Mouse (Mus musculus): ENCODE data around the gene Rsg1. TPM values are rescaled to one million over a fixed set of nuclear protein-coding genes. Genes with fewer than 3 reads are reported as not detected.

The Rsg1 gene
- 1 to 10 TPM; 2.7 to 4.0 TPM for total RNA-seq (2021)

DNA sequence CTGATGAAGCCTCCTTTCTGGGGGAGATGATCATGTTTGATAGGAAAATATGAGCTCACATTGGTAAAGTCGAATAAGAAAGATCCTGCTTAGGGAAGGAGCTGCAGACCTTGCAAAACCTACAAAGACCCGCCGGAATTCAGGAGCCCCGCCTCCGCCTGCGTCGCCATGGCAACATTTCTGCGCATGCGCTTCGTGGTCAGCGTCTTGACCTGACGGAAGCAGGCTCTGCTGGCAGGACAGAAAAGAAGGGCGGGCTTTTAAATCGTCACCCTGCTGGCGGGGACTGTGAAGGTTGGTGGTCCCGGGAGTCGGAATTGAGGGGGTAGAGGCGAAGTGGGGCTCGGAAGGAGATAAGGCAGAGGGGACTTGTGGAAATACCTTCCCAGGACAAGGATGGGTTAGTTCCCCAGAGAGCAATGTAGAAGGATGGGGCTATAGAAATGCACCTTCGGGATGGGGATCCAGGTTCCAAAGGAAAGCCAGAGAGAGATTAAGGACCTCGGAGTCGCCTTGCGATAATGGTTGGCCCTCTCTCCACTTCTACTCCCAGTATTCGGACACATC lies at the start of gene Rsg1:
TSS of gene Rsg1 (plus strand) at position 187 of the 567 bp plus-strand sequence.
- peak; percentile 86 to 95 for DNase-seq (ENCODE audit: extremely low spot score in 1 of 2, low spot score in 1 of 2)

DNA sequence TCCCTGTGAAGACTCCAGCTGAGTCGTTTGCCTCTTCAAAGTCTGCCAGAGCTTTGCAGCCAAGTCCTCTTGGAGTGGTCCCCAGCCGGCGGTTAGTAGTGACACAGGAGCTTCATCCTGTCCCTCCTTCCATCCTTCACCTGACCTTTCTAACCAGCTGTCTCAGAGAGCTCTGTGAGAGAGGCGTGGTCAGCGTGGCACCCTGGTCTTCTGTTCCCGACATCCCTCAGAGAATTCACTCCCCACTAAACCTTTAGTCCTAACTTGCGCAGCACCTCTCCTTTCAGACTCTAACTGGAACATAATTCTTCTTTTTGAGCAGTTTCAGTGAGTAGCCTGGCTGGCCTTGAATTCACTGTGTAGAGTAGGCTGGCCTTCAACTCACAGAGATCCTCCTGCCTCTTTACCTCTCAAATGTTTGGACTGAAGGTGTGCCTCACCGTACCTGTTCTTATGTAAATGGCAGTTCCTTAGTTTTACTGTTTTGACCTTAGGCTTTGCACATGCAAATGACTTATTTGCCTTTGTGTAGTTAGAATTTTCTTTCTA lies 47.9 kb upstream of the Rsg1 start:
- no peak for DNase-seq (ENCODE audit: extremely low spot score in 1 of 2, low spot score in 1 of 2)

DNA sequence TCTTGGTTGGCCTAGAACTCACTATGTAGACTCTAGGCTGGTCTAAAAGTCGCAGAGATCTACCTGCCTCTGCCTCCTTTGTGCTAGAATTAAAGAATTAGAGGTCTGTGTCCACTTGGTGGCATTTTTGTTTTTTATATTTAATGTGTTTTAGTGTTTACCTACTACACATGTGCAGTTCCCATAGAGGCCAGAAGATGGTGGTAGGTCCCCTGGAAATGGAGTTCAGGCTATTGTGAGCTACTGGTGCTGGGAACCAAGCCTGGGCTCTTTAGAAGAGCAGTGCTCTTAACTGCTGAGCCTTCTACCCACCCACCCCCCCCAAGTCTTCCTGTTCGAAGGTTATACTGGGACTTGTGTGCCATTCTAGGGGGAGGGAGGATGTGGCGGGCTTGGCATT lies 46.6 kb upstream of the Rsg1 start:
- no peak for DNase-seq (ENCODE audit: extremely low spot score in 1 of 2, low spot score in 1 of 2)

DNA sequence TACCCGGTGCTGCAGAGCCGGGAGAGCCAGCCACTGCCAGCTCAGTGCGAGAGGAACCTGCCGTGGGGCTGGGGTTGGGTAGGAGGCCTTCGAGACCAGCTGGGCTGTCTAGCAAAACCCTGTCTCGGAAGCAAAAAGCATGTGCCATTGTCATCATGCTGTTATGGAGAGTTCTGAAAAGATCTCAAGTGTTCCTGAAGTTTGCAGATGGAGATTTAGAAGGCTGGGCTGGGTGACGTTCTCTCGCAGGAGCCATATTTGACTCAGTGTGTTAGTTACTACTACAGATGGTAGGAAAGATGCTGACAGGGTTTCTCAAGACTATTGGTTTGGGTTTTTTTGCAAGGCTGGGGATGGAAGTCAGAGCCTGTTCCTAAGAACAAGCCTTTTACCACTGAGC lies 41.6 kb upstream of the Rsg1 start:
- DNase-seq (ENCODE audit: extremely low spot score in 1 of 2, low spot score in 1 of 2), result no peak

DNA sequence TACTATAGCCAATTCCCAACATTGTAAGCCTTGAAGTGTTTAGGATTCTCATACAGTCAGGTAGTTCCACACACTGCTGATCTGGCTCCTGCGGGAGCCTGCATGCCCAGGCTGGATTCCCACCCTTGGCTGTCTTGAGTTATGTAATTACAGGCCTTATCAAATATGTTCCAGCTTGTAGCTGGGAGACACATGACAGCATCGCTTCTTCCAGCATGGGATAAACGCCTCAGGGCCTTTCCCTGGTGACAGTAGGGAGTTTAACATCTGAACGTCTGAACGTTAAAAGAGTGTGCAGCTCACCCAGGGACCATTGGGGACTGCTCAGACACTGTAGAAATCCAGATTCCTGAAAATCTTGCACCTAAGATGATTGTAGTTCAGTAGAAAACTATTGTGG lies 38.0 kb upstream of the Rsg1 start:
- DNase-seq (ENCODE audit: extremely low spot score in 1 of 2, low spot score in 1 of 2), result no peak

DNA sequence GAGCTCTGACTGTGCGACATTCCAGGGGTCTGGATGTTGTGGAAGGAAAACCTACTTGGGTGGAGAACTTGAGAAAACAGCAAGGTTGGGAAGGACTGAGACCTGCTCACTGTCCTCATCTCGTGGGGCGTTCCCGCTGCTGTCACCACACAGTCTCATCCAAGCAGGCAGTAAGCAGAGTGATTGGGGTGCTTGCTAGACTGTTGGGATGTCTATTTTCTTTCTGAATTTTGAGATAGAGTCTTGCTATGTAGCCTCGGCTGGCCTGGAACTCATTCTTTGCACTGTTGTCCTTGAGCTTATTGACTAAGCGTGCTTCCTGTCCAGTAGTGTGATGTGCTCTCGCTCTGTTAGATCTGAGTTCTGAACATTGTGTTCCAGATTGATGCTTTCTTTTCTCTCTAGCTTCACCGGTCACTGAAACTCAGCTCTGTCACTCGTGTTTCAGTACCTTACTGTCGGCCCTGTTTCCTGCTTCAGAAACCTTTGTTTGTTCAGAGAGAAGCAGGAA lies 37.4 kb upstream of the Rsg1 start:
- DNase-seq (ENCODE audit: extremely low spot score in 1 of 2, low spot score in 1 of 2), result no peak

DNA sequence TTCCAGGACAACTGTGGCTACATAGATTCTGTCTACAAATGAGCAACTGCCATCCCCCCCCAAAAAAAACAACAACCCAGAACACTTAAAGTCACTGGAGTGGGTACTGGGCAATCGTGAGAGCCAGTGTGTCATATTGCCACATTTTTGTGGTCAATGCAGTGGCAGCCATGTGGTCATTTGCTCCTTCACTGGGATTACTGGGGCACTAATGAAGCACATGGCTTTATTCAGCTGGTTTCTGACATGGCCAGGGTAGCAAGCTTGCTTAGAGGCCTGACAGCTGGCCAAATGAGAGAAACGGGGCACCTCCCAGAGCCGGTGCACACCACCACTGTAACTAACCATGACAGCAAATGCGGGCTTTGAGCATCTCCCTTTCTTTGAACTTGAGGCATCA lies 35.3 kb upstream of the Rsg1 start:
- DNase-seq (ENCODE audit: extremely low spot score in 1 of 2, low spot score in 1 of 2), result no peak

DNA sequence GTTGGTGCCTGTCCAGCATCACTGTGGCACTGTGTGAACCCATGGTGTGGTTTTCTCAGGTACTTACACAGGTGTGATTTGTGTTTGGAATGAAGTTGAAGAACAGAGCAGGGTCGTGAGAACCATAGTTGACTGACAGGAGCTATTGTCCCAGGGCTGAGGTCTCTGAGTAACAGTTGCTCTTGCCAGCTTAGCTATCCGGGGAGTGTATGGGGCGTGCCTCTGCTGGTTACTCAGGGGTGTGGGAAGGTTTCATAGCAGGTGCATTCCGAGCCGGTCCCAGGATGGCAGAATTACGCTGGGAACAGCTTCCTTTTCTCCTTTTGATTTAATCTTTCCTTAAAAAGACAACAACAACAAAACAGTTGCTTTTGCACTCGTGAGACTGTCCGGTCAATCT lies 32.9 kb upstream of the Rsg1 start:
- DNase-seq (ENCODE audit: extremely low spot score in 1 of 2, low spot score in 1 of 2), result no peak

DNA sequence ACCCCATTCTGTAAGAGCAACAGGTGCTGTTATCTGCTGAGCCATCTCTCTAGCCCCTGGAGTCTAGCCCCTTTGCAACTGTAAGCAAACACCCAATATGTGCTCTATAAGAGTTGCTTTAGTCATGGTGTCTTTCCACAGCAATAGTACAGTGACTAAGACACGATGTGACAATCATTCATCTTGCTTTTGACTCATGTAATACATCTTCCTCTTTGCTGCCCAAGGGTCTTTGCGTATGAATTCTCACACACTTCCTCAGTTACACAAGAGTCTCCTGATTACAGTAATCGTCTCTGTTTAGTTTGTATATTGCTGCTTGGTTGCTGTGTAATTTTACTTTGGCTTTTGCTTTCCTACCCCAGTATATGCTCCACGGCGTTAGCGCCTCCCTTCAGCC lies 31.8 kb upstream of the Rsg1 start:
- DNase-seq (ENCODE audit: extremely low spot score in 1 of 2, low spot score in 1 of 2), result no peak

DNA sequence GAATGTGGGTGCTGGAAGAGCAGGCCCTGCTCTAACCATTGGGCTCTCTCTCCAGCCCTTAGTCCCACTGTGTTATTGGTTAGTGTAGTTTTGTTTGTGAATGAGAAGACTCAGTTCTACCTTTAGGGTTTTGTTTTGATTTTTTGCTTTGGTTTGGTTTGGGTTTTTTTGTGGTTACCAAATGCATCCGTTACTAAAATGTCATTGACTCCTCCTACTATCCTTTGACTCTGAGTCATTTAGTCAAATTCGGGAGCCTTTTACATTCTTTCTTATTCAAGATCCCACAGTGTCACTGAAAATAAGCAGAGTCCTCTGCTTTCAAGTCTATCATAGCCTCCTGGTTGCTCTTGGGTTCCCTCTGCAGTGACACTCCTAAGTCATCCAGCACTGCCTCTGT lies 29.8 kb upstream of the Rsg1 start:
- DNase-seq (ENCODE audit: extremely low spot score in 1 of 2, low spot score in 1 of 2), result no peak

DNA sequence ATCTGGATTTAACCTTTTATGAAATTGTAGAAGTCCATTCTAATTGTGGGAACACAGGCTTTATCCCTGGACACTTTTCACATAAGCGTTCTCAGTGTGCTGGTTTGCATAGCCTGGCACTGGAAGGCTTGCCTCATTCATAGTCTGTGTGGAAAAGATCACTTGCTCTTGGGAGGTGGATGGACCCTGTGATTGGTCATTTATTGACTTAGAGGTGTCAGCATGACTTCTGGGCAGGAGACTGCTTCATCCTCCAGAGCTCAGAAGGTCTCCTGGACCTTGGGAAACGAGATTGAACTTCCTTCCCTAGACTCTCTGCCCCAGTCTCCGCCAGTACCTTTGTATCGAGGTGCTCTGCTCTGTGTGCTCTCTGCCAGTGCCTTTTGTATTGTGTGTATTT lies 29.3 kb upstream of the Rsg1 start:
- no peak for DNase-seq (ENCODE audit: extremely low spot score in 1 of 2, low spot score in 1 of 2)

DNA sequence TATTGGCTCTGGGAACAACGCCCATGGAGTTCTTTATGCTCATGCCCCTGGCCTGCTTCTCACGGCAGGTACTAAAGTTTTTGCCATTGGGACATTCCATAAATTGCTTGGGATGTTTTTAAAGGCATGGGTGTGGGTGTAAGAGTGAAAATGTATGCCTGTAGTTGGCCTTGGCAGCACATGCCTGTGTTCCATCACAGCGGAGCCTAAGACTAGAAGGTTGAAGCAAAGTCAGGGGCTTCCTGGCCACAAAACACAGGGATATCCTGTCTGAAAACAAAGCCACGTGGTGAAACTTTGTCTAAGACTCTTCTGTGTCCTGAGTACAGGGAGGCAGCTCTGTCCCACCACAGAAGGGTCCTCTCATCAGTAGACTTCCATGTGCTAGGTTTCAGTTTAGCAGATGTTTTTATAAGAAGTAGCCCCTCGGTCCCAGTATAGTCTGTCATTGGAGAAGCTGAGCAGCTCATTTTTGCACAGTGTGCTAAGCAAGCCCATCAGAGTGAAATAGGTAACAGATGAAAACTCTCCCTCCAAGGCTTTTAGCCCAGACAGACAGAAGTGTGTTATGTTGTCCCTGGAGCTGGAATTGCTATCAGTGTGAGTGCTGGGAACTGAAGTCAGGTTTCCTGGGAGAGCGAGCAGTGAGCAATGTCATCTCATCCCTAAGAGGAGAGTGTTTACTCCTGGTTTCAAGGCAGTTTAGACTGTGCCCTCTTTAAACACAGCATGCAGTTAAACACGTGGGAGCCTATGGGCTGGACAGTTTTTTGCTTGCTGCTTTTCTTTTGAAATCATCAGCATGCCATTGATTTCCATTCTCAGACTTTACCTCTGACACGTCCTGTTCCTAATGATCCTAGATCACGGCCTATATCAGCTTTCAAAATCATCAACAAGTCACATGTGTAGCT lies 26.6 kb upstream of the Rsg1 start:
- no peak for DNase-seq (ENCODE audit: extremely low spot score in 1 of 2, low spot score in 1 of 2)

DNA sequence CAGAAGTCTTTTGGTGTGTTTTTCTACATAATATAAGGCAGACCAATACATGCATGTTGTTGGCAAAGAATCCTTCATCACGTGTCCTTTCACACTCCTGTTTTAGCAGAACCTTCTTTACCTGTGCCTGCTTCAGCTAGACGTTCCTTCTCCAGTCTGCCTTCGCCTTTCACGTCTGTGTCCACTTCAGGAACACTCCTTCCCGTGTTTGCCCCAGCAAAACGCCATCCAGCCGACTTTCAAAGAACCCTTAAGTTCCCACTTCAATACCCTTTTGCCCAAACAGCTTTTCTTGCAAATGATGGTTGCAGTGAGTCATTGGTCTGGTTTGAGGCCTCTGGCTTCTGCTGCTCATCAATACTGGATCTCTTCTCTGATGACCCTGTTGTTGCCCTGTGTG lies 22.5 kb upstream of the Rsg1 start:
- DNase-seq (ENCODE audit: extremely low spot score in 1 of 2, low spot score in 1 of 2), result no peak

DNA sequence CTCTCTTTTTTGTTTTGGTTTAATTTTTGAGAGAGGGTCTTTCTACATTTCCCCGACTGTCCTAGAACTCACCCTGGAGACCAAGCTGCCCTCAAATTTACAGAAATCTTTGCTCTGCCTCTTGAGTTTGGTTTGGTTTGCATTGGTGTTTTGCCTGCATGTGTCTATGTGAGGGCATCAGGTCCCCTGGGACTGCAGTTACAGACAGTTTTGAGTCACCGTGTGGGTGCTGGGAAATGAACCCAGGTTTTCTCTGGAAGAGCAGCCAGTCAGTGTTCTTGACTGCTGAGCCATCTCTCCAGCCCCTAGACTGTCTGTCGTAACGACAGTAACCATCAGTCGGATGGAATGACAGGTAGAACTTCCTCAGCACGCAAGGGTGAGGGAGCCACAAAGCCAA lies 19.2 kb upstream of the Rsg1 start:
- DNase-seq (ENCODE audit: extremely low spot score in 1 of 2, low spot score in 1 of 2), result no peak

DNA sequence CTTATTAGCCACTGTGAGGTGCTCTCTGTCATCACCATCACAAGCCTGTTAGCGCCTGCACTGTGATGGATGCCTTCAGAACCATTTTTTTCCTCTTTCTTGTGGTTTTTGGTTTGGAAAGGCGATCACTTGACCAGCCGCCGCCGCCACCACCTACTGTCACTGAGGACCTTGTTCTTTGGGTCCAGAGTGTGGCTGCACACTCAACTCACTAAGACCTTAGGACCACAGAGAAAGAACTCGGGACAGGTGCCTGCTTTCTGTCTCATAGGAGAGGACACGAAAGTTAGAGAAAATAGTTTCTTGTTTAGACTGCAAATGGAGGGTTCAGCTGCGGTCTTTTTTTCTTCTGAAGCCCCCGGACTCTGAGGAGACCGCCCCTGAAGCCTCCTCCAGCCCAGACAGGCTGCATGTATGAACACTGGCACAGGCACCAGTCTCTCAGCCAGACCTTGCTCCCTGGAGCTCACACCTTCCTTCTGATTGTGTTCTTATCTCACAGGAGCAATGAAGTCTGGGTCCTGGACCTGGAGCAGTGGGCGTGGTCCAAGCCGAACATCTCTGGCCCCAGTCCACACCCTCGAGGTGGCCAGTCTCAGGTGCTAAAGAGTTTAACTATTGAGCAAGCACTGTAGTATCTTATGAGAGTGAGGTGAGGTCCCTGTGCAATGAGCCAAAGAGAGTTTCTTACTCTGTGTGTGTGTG lies 16.6 kb upstream of the Rsg1 start:
- no peak for DNase-seq (ENCODE audit: extremely low spot score in 1 of 2, low spot score in 1 of 2)

DNA sequence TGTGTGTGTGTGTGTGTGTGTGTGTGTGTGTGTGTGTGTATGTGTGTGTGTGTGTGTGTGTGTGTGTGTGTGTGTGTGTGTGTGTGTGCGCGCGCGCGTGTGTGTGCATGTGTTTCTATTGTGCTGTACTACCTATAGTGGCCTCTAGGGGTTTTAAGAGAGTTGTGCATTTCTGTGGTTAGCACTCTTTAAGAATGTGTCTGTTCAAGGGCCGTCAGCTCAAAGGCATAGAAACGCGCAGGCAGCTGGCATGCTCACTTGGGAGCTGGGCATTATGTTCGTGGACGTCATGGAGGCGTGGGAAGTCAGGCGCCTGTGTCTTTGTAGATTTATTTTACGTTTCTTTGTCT lies 16.1 kb upstream of the Rsg1 start:
- no peak for DNase-seq (ENCODE audit: extremely low spot score in 1 of 2, low spot score in 1 of 2)

DNA sequence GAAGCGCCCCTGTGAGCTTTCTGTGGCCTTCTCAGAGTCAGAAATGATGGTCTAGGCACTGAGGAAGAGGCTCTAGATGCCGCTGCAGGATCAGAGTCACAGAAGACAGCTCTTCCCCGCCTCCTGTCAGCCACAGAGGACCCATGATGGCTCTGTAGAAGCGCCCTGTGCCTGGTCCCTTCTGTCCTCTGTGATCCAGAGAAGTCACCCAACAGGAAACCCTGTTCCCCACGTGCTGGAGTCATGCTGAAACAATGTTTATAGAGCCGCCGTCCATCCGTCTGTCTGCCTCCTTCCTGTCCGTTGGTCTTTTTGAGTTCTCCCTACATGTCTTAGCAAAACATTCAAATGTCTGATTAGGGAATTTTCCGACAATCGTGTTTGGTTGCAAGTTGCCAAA lies 12.8 kb upstream of the Rsg1 start:
- no peak for DNase-seq (ENCODE audit: extremely low spot score in 1 of 2, low spot score in 1 of 2)

DNA sequence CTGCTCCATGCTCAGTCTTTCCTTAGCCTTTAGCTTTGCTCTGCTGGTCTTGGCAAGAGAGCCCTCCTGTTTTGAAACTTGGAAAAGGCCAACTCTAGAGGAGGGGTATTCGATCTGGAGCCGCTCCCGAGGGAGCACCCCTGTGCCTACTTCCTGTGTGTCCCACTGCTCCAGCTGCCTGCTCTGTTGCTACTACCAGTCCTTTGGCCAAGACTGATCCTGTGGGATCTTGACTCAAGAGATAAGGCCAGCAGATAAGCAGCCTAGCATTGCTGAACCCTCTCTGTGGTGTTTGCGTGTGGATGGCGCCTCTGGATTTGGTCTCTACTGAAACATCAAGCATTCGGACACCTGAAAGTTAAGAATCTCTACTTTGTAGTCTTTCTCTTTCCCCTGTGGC lies 11.6 kb upstream of the Rsg1 start:
- DNase-seq (ENCODE audit: extremely low spot score in 1 of 2, low spot score in 1 of 2), result no peak

DNA sequence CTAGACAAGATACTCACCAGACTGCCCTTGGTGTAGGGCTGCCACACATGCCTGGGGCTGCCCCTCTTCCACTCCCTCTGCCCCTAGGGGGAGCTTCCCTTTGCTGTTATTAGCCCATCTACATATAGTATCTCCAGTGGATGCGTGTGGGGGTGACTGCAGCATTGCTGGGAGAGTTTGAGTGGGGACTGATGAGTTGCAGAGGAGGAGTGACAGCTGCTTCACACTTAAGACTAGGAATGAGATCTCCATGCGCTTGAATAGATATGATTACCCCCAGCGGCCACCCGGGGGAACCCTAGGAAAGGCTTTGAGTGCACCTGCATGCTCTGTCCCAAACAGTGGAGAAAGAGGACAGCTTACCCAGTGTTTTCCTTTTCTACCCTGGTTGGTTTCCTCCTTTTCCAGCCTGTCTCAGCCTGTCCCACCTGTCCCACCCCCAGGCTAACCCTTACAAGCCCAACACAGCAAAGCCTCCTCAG lies 9.1 kb upstream of the Rsg1 start:
- DNase-seq (ENCODE audit: extremely low spot score in 1 of 2, low spot score in 1 of 2), result peak; percentile 34 to 59

DNA sequence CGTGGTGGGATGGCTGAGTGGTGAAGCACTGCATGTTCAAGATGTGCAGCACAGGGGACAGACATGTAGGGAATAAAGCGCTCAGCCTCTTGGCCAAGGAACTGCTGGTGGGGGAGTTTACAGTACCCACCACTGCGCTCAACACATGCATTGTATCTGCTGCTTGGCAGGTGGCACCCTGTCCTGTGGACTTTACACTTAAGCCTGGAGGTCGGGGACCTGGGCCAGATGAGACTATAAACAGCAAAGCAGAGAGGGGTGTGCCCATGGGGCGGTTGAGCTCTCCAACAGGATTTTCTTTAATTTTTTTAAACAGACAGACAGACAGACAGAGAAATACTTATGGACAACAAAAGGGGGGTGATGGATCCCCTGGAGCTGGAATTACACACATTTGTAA lies 6.7 kb upstream of the Rsg1 start:
- DNase-seq (ENCODE audit: extremely low spot score in 1 of 2, low spot score in 1 of 2), result no peak
